Mouse (Mus musculus): Measurements from ENCODE around the gene Dip2b. TPM values are rescaled to one million over a fixed set of nuclear protein-coding genes. Genes with fewer than 3 reads are reported as not detected.

The Dip2b gene
- polyA plus RNA-seq, 2 experiments, result 2.0 to 2.8 TPM

DNA sequence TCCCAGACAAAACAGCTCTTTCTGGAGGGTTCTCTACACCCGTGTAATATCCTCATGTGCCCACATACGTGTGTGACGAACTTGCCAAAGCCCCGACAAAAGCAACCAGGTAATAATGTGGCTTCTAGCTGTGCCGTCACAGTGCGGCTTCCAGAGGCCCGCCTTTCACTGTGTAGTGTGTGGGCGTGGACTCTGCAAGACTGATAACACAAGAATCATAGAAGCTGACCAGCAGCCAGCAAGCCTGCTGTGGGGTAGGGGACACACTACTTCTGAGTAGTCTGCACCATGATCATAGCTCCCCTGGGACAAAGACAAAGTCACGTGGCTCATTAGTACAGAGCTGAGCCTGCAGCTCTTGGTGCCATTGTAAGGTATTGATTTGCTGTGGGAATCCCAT, 147.8 kb downstream of the Dip2b start:
- ATAC-seq (ENCODE audit: insufficient read depth), result no peak
- Histone ChIP-seq H3K27ac (no peak overlapping the region), H3K27me3 (ENCODE audit: control insufficient read depth, insufficient read depth, low read length) (no peaks in the 10 kb centered on the region), H3K4me1 (replicated peaks; ENCODE audit: control insufficient read depth in 2 of 2, insufficient read depth in 2 of 2, low read length in 1 of 2) (no peaks in the 10 kb centered on the region), H3K9ac (replicated peaks) (no peak overlapping the region), H3K36me3 (replicated peaks; ENCODE audit: control insufficient read depth, insufficient read depth, low read depth) (no peaks in the 10 kb centered on the region; the same call in 1 of the 2 replicates), H3K4me2 (ENCODE audit: low read depth) (no peak overlapping the region), H3K4me3 (ENCODE audit: insufficient read depth in 1 of 2, low read depth in 2 of 2, low read length in 2 of 2) (no peak overlapping the region), H3K9me3 (ENCODE audit: control insufficient read depth, low read length) (no peaks in the 10 kb centered on the region)
- TF ChIP-seq EP300 (IDR thresholded peaks at IDR 0.05; ENCODE audit: low read depth) (no peak), CTCF (IDR thresholded peaks at IDR 0.05; ENCODE audit: low read depth) (no peak)
- 61% methylated on average over 9 of the region's 9 CpGs for WGBS (ENCODE audit: insufficient replicate concordance)
- no peak for DNase-seq (ENCODE audit: low read depth in 3 of 3, low spot score in 3 of 3)

DNA sequence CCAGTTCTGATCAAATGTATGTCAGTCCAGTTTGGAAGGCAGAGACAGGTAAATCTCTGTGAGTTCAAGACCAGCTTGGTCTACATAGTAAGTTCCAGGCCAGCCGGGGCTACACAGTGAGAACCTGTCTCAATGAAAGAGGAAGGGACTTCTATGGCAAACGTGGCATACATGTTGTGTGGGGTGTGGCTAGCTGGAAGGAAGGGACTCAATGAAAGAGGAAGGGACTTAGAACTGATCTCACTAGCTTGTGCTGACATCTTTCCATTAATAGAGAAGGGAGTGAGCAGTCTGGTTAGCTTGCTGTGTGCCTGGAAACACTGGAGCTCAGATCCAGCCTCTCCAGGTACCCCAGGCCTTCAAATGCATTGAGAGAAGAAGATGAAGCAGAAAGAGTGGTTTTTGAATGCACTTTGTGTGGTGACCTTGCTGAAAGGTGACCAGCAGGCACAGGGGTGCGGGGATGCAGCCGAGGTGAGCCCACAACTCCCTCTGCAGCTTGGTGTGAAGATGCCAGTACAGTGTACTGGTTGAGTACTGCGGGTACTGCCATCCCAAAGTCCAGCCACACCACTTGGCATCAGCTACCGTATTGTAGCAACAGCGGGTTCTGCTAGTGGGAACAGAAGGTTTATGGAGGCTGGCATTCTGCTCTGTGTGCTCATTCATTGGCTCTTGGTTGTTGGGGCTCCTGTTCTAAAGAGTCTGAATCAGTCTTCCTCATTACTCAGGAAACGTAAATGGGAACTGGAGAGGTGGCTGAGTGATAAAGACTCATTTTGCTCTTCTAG, 148.6 kb downstream of the Dip2b start:
- TF ChIP-seq CTCF (IDR thresholded peaks at IDR 0.05; ENCODE audit: low read depth), result no peak
- no peak for TF ChIP-seq EP300 (IDR thresholded peaks at IDR 0.05; ENCODE audit: low read depth)
- Histone ChIP-seq H3K4me3 (ENCODE audit: insufficient read depth in 1 of 2, low read depth in 2 of 2, low read length in 2 of 2) (no peak overlapping the region), H3K4me2 (ENCODE audit: low read depth) (no peak overlapping the region), H3K36me3 (replicated peaks; ENCODE audit: control insufficient read depth, insufficient read depth, low read depth) (no peaks in the 10 kb centered on the region; the same call in 1 of the 2 replicates), H3K9ac (replicated peaks) (no peak overlapping the region), H3K27ac (no peak overlapping the region), H3K4me1 (replicated peaks; ENCODE audit: control insufficient read depth in 2 of 2, insufficient read depth in 2 of 2, low read length in 1 of 2) (no peaks in the 10 kb centered on the region), H3K27me3 (ENCODE audit: control insufficient read depth, insufficient read depth, low read length) (no peaks in the 10 kb centered on the region), H3K9me3 (ENCODE audit: control insufficient read depth, low read length) (no peaks in the 10 kb centered on the region)
- DNase-seq (ENCODE audit: low read depth in 3 of 3, low spot score in 3 of 3) (no peak), ATAC-seq (ENCODE audit: insufficient read depth) (no peak)
- 73% methylated on average over 8 of the region's 8 CpGs for WGBS (ENCODE audit: insufficient replicate concordance)

DNA sequence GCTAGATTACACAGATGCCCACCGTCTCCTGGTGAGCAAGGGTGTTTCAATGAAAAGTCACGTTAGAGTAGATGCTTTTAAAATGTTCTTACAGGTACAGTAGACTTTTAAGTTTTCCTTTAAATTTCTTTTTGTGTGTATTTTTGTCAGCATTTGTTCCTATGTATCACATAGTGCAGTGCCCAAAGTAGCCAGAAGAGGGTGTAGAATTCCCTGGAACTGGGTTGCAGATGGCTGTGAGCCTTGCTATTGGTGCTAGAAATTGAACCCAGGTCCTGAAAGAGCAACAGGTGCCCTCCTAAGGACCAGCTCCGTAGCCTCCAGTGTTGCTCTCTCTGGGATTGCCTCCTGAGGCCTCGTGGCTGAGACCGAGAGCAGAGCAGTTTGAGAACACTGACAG, 150.1 kb downstream of the Dip2b start:
- no peak overlapping the region for H3K9ac ChIP-seq (replicated peaks)
- ATAC-seq (ENCODE audit: insufficient read depth) (no peak), DNase-seq (ENCODE audit: low read depth in 3 of 3, low spot score in 3 of 3) (no peak)
- no peaks in the 10 kb centered on the region; the same call in 1 of the 2 replicates for H3K36me3 ChIP-seq (replicated peaks; ENCODE audit: control insufficient read depth, insufficient read depth, low read depth)
- no peak overlapping the region for H3K4me2 ChIP-seq (ENCODE audit: low read depth)
- TF ChIP-seq EP300 (IDR thresholded peaks at IDR 0.05; ENCODE audit: low read depth) (no peak), CTCF (IDR thresholded peaks at IDR 0.05; ENCODE audit: low read depth) (no peak; the same call in 1 of the 2 replicates)
- no peak overlapping the region for H3K27ac ChIP-seq
- 54% methylated on average over 5 of the region's 5 CpGs for WGBS (ENCODE audit: insufficient replicate concordance)
- H3K4me3 ChIP-seq (ENCODE audit: insufficient read depth in 1 of 2, low read depth in 2 of 2, low read length in 2 of 2), result no peak overlapping the region
- no peaks in the 10 kb centered on the region for H3K27me3 ChIP-seq (ENCODE audit: control insufficient read depth, insufficient read depth, low read length)
- H3K4me1 ChIP-seq (replicated peaks; ENCODE audit: control insufficient read depth in 2 of 2, insufficient read depth in 2 of 2, low read length in 1 of 2), result no peaks in the 10 kb centered on the region
- no peaks in the 10 kb centered on the region for H3K9me3 ChIP-seq (ENCODE audit: control insufficient read depth, low read length)

DNA sequence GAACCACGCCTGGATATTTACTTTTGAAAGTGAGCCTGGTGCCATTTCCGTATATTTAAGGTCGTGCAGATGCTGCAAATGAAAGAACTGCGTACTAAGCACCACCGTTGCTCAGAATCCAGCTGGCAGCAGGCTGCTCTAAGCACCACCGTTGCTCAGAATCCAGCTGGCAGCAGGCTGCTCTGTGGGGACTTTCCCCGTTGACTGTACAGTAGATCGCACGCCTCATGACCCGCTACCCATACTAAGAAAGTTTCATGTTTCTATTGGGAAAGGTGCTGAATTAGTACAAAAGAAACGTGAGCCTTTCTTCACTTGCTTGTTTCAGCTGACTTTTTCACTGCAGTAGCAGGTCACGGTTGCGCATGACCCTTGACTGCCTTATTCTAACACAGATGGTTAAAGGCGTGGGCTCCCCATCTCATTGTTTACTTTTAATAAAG, 150.5 kb downstream of the Dip2b start:
- WGBS (ENCODE audit: insufficient replicate concordance), result 80% methylated on average over 14 of the region's 14 CpGs
- no peak for ATAC-seq (ENCODE audit: insufficient read depth)
- no peak for TF ChIP-seq EP300 (IDR thresholded peaks at IDR 0.05; ENCODE audit: low read depth)
- no peak for TF ChIP-seq CTCF (IDR thresholded peaks at IDR 0.05; ENCODE audit: low read depth)
- H3K4me3 ChIP-seq (ENCODE audit: insufficient read depth in 1 of 2, low read depth in 2 of 2, low read length in 2 of 2), result no peak overlapping the region
- no peaks in the 10 kb centered on the region for H3K9me3 ChIP-seq (ENCODE audit: control insufficient read depth, low read length)
- H3K4me2 ChIP-seq (ENCODE audit: low read depth), result no peak overlapping the region
- H3K27ac ChIP-seq, result no peak overlapping the region
- DNase-seq (ENCODE audit: low read depth in 3 of 3, low spot score in 3 of 3), result no peak
- no peaks in the 10 kb centered on the region for H3K4me1 ChIP-seq (replicated peaks; ENCODE audit: control insufficient read depth in 2 of 2, insufficient read depth in 2 of 2, low read length in 1 of 2)
- H3K27me3 ChIP-seq (ENCODE audit: control insufficient read depth, insufficient read depth, low read length), result no peaks in the 10 kb centered on the region
- H3K36me3 ChIP-seq (replicated peaks; ENCODE audit: control insufficient read depth, insufficient read depth, low read depth), result no peaks in the 10 kb centered on the region; the same call in 1 of the 2 replicates
- no peak overlapping the region for H3K9ac ChIP-seq (replicated peaks)

DNA sequence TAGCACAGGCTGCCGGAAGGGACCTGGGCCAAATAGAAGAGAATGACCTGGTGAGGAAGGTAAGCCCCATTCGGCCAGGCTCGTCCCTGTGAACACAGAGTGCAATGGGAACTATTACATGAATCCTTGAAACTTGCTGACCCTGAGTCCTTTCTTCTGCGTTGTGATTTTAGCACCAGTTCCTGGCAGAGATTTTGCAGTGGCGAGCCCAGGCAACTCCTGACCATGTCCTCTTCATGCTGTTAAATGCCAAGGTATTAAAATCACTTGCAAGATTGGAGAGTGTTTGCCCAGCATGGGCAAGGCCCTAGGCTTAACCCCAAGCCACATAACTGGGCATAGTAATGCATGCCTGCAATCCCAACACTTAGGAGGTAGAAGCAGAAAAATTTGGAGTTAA, 151.6 kb downstream of the Dip2b start:
- Histone ChIP-seq H3K4me1 (replicated peaks; ENCODE audit: control insufficient read depth in 2 of 2, insufficient read depth in 2 of 2, low read length in 1 of 2) (no peaks in the 10 kb centered on the region), H3K9ac (replicated peaks) (no peak overlapping the region), H3K9me3 (ENCODE audit: control insufficient read depth, low read length) (no peaks in the 10 kb centered on the region), H3K27ac (no peak overlapping the region), H3K4me3 (ENCODE audit: insufficient read depth in 1 of 2, low read depth in 2 of 2, low read length in 2 of 2) (no peak overlapping the region), H3K36me3 (replicated peaks; ENCODE audit: control insufficient read depth, insufficient read depth, low read depth) (no peaks in the 10 kb centered on the region; the same call in 1 of the 2 replicates), H3K27me3 (ENCODE audit: control insufficient read depth, insufficient read depth, low read length) (no peaks in the 10 kb centered on the region), H3K4me2 (ENCODE audit: low read depth) (no peak overlapping the region)
- no peak for TF ChIP-seq CTCF (IDR thresholded peaks at IDR 0.05; ENCODE audit: low read depth)
- no peak for TF ChIP-seq EP300 (IDR thresholded peaks at IDR 0.05; ENCODE audit: low read depth)
- WGBS (ENCODE audit: insufficient replicate concordance), result 74% methylated on average over 5 of the region's 5 CpGs
- ATAC-seq (ENCODE audit: insufficient read depth) (no peak), DNase-seq (ENCODE audit: low read depth in 3 of 3, low spot score in 3 of 3) (no peak)
